Mouse (Mus musculus) myocyte (in vitro differentiated cells): ENCODE data around the gene Maneal. TPM values are rescaled to one million over a fixed set of nuclear protein-coding genes. Genes with fewer than 3 reads are reported as not detected.

ENCODE experiments used
- H3K27me3 ChIP-seq: one replicate; pipeline ENCODE4 v1.6.1; 2011; ENCODE audit not compliant: control insufficient read depth, insufficient read depth, insufficient read length
- H3K36me3 ChIP-seq: one replicate; pipeline ENCODE4 v1.6.1; 2011; ENCODE audit not compliant: control insufficient read depth, insufficient read depth
- H3K4me2 ChIP-seq: one replicate; pipeline ENCODE4 v1.6.1; 2011; ENCODE audit warnings: low read depth, control low read depth
- H3K4me3 ChIP-seq: one replicate; pipeline ENCODE4 v1.5.1; 2011; ENCODE audit warnings: mild to moderate bottlenecking, control low read depth, moderate library complexity
- H3K79me2 ChIP-seq: one replicate; pipeline ENCODE4 v1.6.1; 2011; ENCODE audit not compliant: control insufficient read depth, insufficient read depth
- H3ac ChIP-seq: one replicate; pipeline ENCODE4 v1.6.1; 2011; ENCODE audit not compliant: control insufficient read depth, insufficient read length
- CEBPB ChIP-seq: IDR thresholded peaks from 2 replicates; pipeline ENCODE4 v1.6.1; 2011; ENCODE audit warnings: mild to moderate bottlenecking, moderate library complexity; ENCODE audit not compliant: poor library complexity, insufficient read depth, severe bottlenecking
- E2F4 ChIP-seq: IDR thresholded peaks from one replicate; pipeline ENCODE4 v1.6.1; 2011; ENCODE audit warnings: mild to moderate bottlenecking, control low read depth, moderate library complexity; ENCODE audit not compliant: insufficient read depth
- MAX ChIP-seq: IDR thresholded peaks from one replicate; pipeline ENCODE4 v1.6.1; 2011; ENCODE audit warnings: low read depth, mild to moderate bottlenecking, control low read depth
- MYOD1 ChIP-seq, 3 experiments: IDR thresholded peaks; one replicate each; pipeline ENCODE4 v1.6.1; 2011; ENCODE audit warnings: control low read depth in 2 of 3, low read depth in 2 of 3, mild to moderate bottlenecking in 2 of 3, moderate library complexity in 1 of 3; ENCODE audit not compliant: insufficient read length in 2 of 3, control insufficient read depth in 1 of 3
- MYOG ChIP-seq, 3 experiments: IDR thresholded peaks; one replicate each; pipeline ENCODE4 v1.6.1; 2011; ENCODE audit warnings: control low read depth in 2 of 3, low read depth in 2 of 3, mild to moderate bottlenecking in 2 of 3; ENCODE audit not compliant: insufficient read length in 2 of 3, control insufficient read depth in 1 of 3, insufficient read depth in 1 of 3
- POLR2A ChIP-seq: IDR thresholded peaks from one replicate; pipeline ENCODE4 v1.6.1; 2011; ENCODE audit warnings: low read depth, mild to moderate bottlenecking, control low read depth, moderate library complexity; ENCODE audit not compliant: insufficient read length
- POLR2AphosphoS2 ChIP-seq: IDR thresholded peaks from one replicate; pipeline ENCODE4 v1.6.1; 2011; ENCODE audit warnings: low read depth, control low read depth; ENCODE audit not compliant: insufficient read length
- REST ChIP-seq: IDR thresholded peaks from one replicate; pipeline ENCODE4 v1.6.1; 2011; ENCODE audit warnings: mild to moderate bottlenecking, control low read depth, moderate library complexity; ENCODE audit not compliant: insufficient read depth, insufficient read length
- SRF ChIP-seq: IDR thresholded peaks from one replicate; pipeline ENCODE4 v1.6.1; 2011; ENCODE audit warnings: low read depth; ENCODE audit not compliant: control insufficient read depth, insufficient read length
- TCF12 ChIP-seq: IDR thresholded peaks from one replicate; pipeline ENCODE4 v1.6.1; 2011; ENCODE audit warnings: mild to moderate bottlenecking, control low read depth; ENCODE audit not compliant: poor library complexity, insufficient read depth, severe bottlenecking
- TCF3 ChIP-seq: IDR thresholded peaks from one replicate; pipeline ENCODE4 v1.6.1; 2011; ENCODE audit warnings: low read depth, control low read depth; ENCODE audit not compliant: insufficient read length
- USF1 ChIP-seq: IDR thresholded peaks from one replicate; pipeline ENCODE4 v1.6.1; 2011; ENCODE audit warnings: low read depth, mild to moderate bottlenecking, control low read depth, moderate library complexity
- polyA plus RNA-seq: library from polyadenylated mRNA; unstranded; fragments of >200 nt; fragmentation: generic; extraction: Trizol; gene quantifications from one replicate; pipeline ENCODE4 v1.2.1, GENCODE M21; 2012; ENCODE audit warnings: missing spikeins

Maneal gene
- not detected for polyA plus RNA-seq

DNA sequence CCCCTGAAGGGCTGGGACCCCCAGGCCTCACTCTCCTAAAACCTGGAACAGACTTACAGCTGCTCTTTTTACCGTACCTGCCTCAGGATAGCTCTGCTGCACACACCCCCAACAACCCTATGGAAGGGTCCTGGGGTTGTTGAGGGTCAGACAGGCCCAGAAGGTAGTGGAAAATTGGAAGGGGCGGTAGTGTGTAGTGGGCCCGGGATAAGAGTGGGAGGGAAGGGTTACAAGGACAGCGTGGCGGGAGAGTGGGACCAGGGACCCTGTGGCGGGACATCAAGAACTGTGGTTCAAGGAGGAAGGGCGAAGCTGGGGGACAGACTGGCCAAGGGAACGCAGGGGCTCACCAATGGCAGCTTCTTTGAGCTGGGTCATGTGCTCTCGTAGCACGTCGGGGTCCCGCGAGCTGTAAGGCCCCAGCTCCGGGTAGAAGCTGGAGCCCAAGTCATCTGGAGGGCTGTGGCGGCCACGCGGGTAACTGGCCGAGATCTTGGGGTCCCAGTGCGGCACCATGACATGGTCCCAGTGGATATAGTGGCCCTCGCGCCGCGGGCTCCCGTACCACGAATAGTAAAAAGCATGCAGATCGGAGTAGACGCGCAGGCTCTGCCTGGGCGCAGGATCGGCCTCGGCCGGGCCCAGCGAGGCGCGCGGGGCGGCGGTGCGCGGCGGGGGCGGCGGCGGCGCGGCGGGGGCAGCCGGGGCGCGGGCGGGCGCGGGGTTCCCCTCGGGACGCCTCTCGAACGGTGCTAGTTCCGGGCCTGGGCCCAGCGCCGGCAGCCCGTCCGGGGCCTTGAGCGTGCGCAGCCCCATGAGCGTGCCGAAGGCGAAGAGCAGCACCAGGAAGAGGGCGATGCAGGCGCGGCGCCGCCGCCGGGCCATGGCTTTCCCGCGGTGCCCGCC is at the start of gene Maneal:
Gene Maneal (minus strand): TSS at position 889 of the 906 bp plus-strand sequence.
- H3K79me2 ChIP-seq, result no peaks in the 10 kb centered on the region
- no peak within 1 kb of the TSS for H3K4me2 ChIP-seq
- TF ChIP-seq USF1, result no peak
- no peak for TF ChIP-seq SRF
- TF ChIP-seq E2F4, result no peak
- no peak for TF ChIP-seq POLR2AphosphoS2
- H3K27me3 ChIP-seq, result peaks cover 18% of the 10 kb centered on the region
- H3K4me3 ChIP-seq, result no peak within 1 kb of the TSS
- H3K36me3 ChIP-seq, result no peaks in the 10 kb centered on the region
- no peak within 1 kb of the TSS for H3ac ChIP-seq

DNA sequence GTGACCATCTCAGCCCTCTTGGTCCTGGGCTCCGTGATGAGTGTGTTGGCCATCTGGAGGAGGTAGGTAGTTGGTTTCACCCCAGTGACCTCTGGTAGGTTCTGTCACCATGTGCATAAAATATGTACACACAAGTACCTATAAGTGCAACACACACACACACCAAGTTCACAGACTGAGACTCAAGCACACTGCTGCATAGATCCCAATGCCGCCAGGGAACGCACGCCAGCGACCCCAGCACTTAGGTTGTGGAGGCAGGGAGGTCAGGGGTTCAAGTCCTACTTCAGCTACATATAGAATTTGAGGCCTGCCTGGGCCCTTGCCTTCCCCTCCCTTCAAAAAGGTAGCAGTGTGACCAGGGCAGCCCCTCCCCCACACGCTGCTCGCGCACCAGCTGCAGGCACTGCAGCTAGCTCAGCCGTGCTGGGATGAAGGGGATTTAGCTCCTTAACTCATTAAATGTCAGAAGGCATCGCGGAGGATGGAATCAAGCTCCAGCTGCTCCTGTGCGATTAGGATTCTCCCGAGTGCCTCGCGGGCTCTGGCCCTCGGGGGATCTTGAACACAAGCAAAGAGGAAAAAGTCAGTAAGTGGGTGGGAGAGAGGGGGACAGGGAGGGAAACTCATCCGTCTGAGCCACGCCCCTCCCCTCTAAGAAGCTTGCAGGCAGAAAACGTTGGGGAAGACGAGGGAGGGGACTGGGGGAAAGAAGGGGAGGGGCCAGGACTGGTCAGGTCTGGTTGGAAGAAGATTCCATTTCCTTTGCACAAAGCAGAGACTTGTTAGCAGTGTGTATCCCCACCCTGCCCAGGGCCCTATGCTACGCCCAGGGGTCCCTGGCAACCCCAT is 44.2 kb upstream of the Maneal start:
- Histone ChIP-seq H3K27me3 (peaks cover 16% of the 10 kb centered on the region), H3K79me2 (no peaks in the 10 kb centered on the region), H3K36me3 (no peaks in the 10 kb centered on the region), H3K4me3 (no peak overlapping the region), H3ac (no peak overlapping the region), H3K4me2 (no peak overlapping the region)
- no peak for TF ChIP-seq MYOG (IDR thresholded peaks at IDR 0.05; ENCODE audit: control insufficient read depth in 1 of 3, insufficient read depth in 1 of 3, insufficient read length in 2 of 3, low read depth in 2 of 3)
- no peak for TF ChIP-seq POLR2A
- no peak for TF ChIP-seq POLR2AphosphoS2
- TF ChIP-seq MYOD1 (IDR thresholded peaks at IDR 0.05; ENCODE audit: control insufficient read depth in 1 of 3, insufficient read length in 2 of 3, low read depth in 2 of 3), result no peak
- TF ChIP-seq USF1, result no peak

DNA sequence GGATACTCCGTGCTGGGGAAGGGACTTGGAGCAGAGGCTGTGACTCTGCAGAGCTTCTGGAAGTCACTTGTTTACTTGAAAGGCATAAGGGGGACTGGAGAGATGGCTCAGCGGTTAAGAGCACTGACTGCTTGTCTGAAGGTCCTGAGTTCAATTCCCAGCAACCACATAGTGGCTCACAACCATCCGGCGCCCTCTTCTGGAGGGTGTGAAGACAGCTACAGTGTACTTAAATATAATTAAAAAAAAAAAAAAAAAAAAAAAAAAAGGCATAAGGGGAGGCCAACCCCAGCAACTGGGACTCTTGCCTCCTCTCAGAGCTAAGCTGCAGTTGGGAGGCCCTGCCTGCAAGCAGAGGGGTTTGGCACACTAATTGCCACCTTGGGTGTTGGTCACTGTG is 43.4 kb upstream of the Maneal start:
- Histone ChIP-seq H3K79me2 (no peaks in the 10 kb centered on the region), H3K27me3 (peaks cover 18% of the 10 kb centered on the region), H3ac (no peak overlapping the region), H3K36me3 (no peaks in the 10 kb centered on the region), H3K4me2 (no peak overlapping the region), H3K4me3 (no peak overlapping the region)
- TF ChIP-seq SRF (no peak), MYOG (IDR thresholded peaks at IDR 0.05; ENCODE audit: control insufficient read depth in 1 of 3, insufficient read depth in 1 of 3, insufficient read length in 2 of 3, low read depth in 2 of 3) (no peak), MYOD1 (IDR thresholded peaks at IDR 0.05; ENCODE audit: control insufficient read depth in 1 of 3, insufficient read length in 2 of 3, low read depth in 2 of 3) (no peak), POLR2AphosphoS2 (no peak), CEBPB (no peak), E2F4 (no peak), REST (no peak), USF1 (no peak)

DNA sequence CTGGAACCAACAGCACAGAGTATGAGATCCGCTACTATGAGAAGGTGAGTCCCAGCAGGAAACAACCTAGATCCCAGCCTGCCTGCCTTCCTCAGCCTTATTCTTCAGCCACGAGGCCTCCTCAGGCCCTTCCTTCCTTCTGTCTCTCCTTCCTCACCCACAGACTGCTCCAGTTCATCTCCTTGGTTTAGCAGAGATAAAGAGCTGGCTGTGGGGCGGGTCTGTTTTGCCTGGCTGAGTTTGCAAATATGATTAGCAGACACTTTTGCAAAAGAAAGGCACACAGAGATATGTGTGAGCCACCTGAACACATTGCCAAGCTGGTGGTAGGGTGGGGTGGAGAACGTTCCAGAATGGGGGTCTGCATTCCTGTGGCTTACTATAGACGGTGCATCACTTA is 37.9 kb upstream of the Maneal start:
- no peak overlapping the region for H3K4me2 ChIP-seq
- H3K36me3 ChIP-seq, result no peaks in the 10 kb centered on the region
- H3K4me3 ChIP-seq, result no peak overlapping the region
- no peaks in the 10 kb centered on the region for H3K79me2 ChIP-seq
- H3ac ChIP-seq, result no peak overlapping the region
- TF ChIP-seq TCF12 (no peak), POLR2A (no peak), MAX (no peak), MYOD1 (IDR thresholded peaks at IDR 0.05; ENCODE audit: control insufficient read depth in 1 of 3, insufficient read length in 2 of 3, low read depth in 2 of 3) (no peak), CEBPB (no peak), E2F4 (no peak), TCF3 (no peak), SRF (no peak), USF1 (no peak), MYOG (IDR thresholded peaks at IDR 0.05; ENCODE audit: control insufficient read depth in 1 of 3, insufficient read depth in 1 of 3, insufficient read length in 2 of 3, low read depth in 2 of 3) (no peak), POLR2AphosphoS2 (no peak), REST (no peak)
- peaks cover 41% of the 10 kb centered on the region for H3K27me3 ChIP-seq
